Mouse (Mus musculus) T-helper 1 cell (primary cell): ENCODE results near the gene Rbms1.
"Not testable (repeated sequence)": the region's sequence is repeated elsewhere in the genome, so short reads cannot be mapped to it uniquely, and the experiment has no call there.

Experiments
- in situ Hi-C: fragments of 300-600 bp; cut with MboI, MseI; formaldehyde crosslinking; loops from one replicate; pipeline ENCODE4 v1.15.1; 2025; ENCODE audit warnings: high pct_unique_total_duplicates

Rbms1 gene

GRCm38 (mm10) chr2:60847984-60848383 lies 115.0 kb downstream of the Rbms1 start:
- in situ Hi-C loops: no loop called here

- in situ Hi-C loops: no loop called here
These were observed 117.6 kb downstream of the Rbms1 start for GRCm38 (mm10) chr2:60845316-60845894.

- in situ Hi-C loops: no loop called here
These were observed 118.7 kb downstream of the Rbms1 start for GRCm38 (mm10) chr2:60844259-60844658.

- in situ Hi-C loops: no loop called here
These were observed 119.4 kb downstream of the Rbms1 start for GRCm38 (mm10) chr2:60843633-60844032.

- in situ Hi-C loops: no loop called here
These were observed 120.0 kb downstream of the Rbms1 start for GRCm38 (mm10) chr2:60842976-60843375.

GRCm38 (mm10) chr2:60840922-60841321 lies 122.1 kb downstream of the Rbms1 start:
- in situ Hi-C loops: no loop called here

- in situ Hi-C loops: no loop called here
These were observed 123.5 kb downstream of the Rbms1 start for GRCm38 (mm10) chr2:60839498-60839897.

- in situ Hi-C loops: no loop called here
These were observed 124.1 kb downstream of the Rbms1 start for GRCm38 (mm10) chr2:60838856-60839255.

- in situ Hi-C loops: no loop called here
These were observed 125.4 kb downstream of the Rbms1 start for GRCm38 (mm10) chr2:60837616-60838015.

- in situ Hi-C loops: no loop called here
These were observed 126.8 kb downstream of the Rbms1 start for GRCm38 (mm10) chr2:60836237-60836636.

GRCm38 (mm10) chr2:60834293-60834692 lies 128.7 kb downstream of the Rbms1 start:
- in situ Hi-C loops: no loop called here

GRCm38 (mm10) chr2:60832254-60832653 lies 130.7 kb downstream of the Rbms1 start:
- in situ Hi-C loops: no loop called here

GRCm38 (mm10) chr2:60830464-60830863 lies 132.5 kb downstream of the Rbms1 start:
- in situ Hi-C loops: not testable (repeated sequence)

GRCm38 (mm10) chr2:60828908-60829462 lies 134.0 kb downstream of the Rbms1 start:
- in situ Hi-C loops: no loop called here

- in situ Hi-C loops: no loop called here
These were observed 135.9 kb downstream of the Rbms1 start for GRCm38 (mm10) chr2:60827152-60827428.

GRCm38 (mm10) chr2:60826406-60827151 lies 136.4 kb downstream of the Rbms1 start:
- in situ Hi-C loops: no loop called here

- in situ Hi-C loops: no loop called here
These were observed 137.3 kb downstream of the Rbms1 start for GRCm38 (mm10) chr2:60825690-60826089.

- in situ Hi-C loops: no loop called here
These were observed 141.4 kb downstream of the Rbms1 start for GRCm38 (mm10) chr2:60821635-60822034.

GRCm38 (mm10) chr2:60818632-60819031 lies 144.4 kb downstream of the Rbms1 start:
- in situ Hi-C loops: no loop called here

- in situ Hi-C loops: no loop called here
These were observed 146.7 kb downstream of the Rbms1 start for GRCm38 (mm10) chr2:60816307-60816706.

- in situ Hi-C loops: no loop called here
These were observed 148.2 kb downstream of the Rbms1 start for GRCm38 (mm10) chr2:60814788-60815187.

- in situ Hi-C loops: no loop called here
These were observed 150.0 kb downstream of the Rbms1 start for GRCm38 (mm10) chr2:60812949-60813348.

- in situ Hi-C loops: no loop called here
These were observed 152.4 kb downstream of the Rbms1 start for GRCm38 (mm10) chr2:60810617-60811016.
